Mouse (Mus musculus) left cerebral cortex, adult 9 months (tissue): ENCODE results near the gene Spaca6.

Experiments used
- DNase-seq, 2 experiments: peaks; one replicate each; pipeline ENCODE4 v3.0.0; 2022; ENCODE audit warnings: low spot score in 2 of 2

Spaca6 gene

GRCm38 (mm10) chr17:17826751-17827657 lies at the start of gene Spaca6:
Gene Spaca6, plus strand, starts transcription at chr17:17827158.
- peak in 1 of 2 experiments; percentile 91 for DNase-seq

GRCm38 (mm10) chr17:17790866-17791630 lies 35.9 kb upstream of the Spaca6 start:
- no peak for DNase-seq

- DNase-seq = peak in 1 of 2 experiments; percentile 23
These were observed 34.4 kb upstream of the Spaca6 start for GRCm38 (mm10) chr17:17792578-17792977.

GRCm38 (mm10) chr17:17795527-17795926 lies 31.4 kb upstream of the Spaca6 start:
- DNase-seq = no peak

- DNase-seq = no peak
These were observed 3.2 kb upstream of the Spaca6 start for GRCm38 (mm10) chr17:17823612-17824336.

- peak in 1 of 2 experiments; percentile 56 for DNase-seq
These were observed 902 bp upstream of the Spaca6 start for GRCm38 (mm10) chr17:17825921-17826591.

- DNase-seq = peak in 1 of 2 experiments; percentile 65
These were observed 766 bp downstream of the Spaca6 start for GRCm38 (mm10) chr17:17827658-17828190.

- peak in 1 of 2 experiments; percentile 39 for DNase-seq
These were observed 1.4 kb downstream of the Spaca6 start for GRCm38 (mm10) chr17:17828191-17828981.

GRCm38 (mm10) chr17:17829052-17829785 lies 2.3 kb downstream of the Spaca6 start:
- DNase-seq = no peak

- no peak for DNase-seq
These were observed 3.0 kb downstream of the Spaca6 start for GRCm38 (mm10) chr17:17829816-17830535.

- DNase-seq = no peak
These were observed 3.8 kb downstream of the Spaca6 start for GRCm38 (mm10) chr17:17830731-17831130.

GRCm38 (mm10) chr17:17834896-17835295 lies 7.9 kb downstream of the Spaca6 start:
- DNase-seq = no peak

- DNase-seq = peak in 1 of 2 experiments; percentile 32
These were observed 9.1 kb downstream of the Spaca6 start for GRCm38 (mm10) chr17:17836101-17836500.

GRCm38 (mm10) chr17:17837426-17837825 lies 10.5 kb downstream of the Spaca6 start:
- DNase-seq = no peak

GRCm38 (mm10) chr17:17837919-17838701 lies 11.2 kb downstream of the Spaca6 start:
- peak; percentile 94 to 98 for DNase-seq

GRCm38 (mm10) chr17:17839276-17839675 lies 12.3 kb downstream of the Spaca6 start:
- DNase-seq = no peak

GRCm38 (mm10) chr17:17840796-17841195 lies 13.8 kb downstream of the Spaca6 start:
- DNase-seq = no peak
